ENCODE assay signal across 16 mouse cellular contexts in the genomic region with DNA sequence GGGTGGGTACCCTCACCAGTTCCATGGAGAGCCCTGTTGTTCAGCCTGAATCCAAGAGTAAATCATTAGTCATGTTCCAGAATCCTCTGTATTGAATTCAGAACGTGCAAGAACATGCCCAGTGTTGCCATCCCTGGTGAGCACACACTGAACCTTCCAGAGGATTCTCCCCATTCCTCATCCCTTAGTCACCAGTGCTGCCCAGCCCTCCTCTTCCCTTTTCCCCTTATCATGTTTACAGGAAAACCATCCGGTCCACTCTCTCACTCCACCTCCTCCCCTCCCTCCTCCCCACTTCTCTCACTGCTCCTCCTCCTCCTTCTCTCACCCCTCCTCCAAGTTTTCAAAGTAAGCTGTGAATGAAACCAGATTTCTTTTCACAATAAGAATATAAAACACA. TPM values are rescaled to one million over a fixed set of nuclear protein-coding genes. Genes with fewer than 3 reads are reported as not detected.
DNase-seq lines count a peak whose midpoint lies in the region; ATAC-seq and TF ChIP-seq lines count a peak whose summit lies in the region.
"Had no signal": no experiment of that assay in that cellular context is flagged by ENCODE, and none has a peak within 500 bp of the region (broad histone marks: within the 10 kb centered on the region; RNA-seq: fewer than 3 reads in every experiment).

No protein-coding gene starts in this region.

- H3K9ac ChIP-seq in liver, postnatal 0 days (replicated peaks): no peak overlapping the region
- H3K9ac ChIP-seq in liver, embryonic 11.5 days (ENCODE audit: low read depth, low read length): no peak overlapping the region
- H3K9ac ChIP-seq in stomach, embryonic 15.5 days: no peak overlapping the region
- H3K9ac ChIP-seq: liver, embryonic 13.5 days had no signal

- H3K4me1 ChIP-seq in liver, postnatal 0 days (ENCODE audit: insufficient read depth): peaks cover 12% of the 10 kb centered on the region
- no peaks in the 10 kb centered on the region for H3K4me1 ChIP-seq in liver, embryonic 11.5 days (replicated peaks; ENCODE audit: control insufficient read depth, insufficient read depth, low read length)
- H3K4me1 ChIP-seq in stomach, embryonic 15.5 days: no peaks in the 10 kb centered on the region
- H3K4me1 ChIP-seq: liver, embryonic 13.5 days had no signal

- no peak overlapping the region for H3K4me3 ChIP-seq in liver, postnatal 0 days (ENCODE audit: low read depth, low read length)
- H3K4me3 ChIP-seq in liver, embryonic 11.5 days (ENCODE audit: low read depth, low read length): no peak overlapping the region
- H3K4me3 ChIP-seq in stomach, embryonic 15.5 days (replicated peaks): no peak overlapping the region
- H3K4me3 ChIP-seq: liver, embryonic 13.5 days had no signal

- no peaks in the 10 kb centered on the region for H3K27me3 ChIP-seq in liver, postnatal 0 days (ENCODE audit: insufficient read depth, low read length)
- no peaks in the 10 kb centered on the region for H3K27me3 ChIP-seq in liver, embryonic 11.5 days (replicated peaks; ENCODE audit: control insufficient read depth, insufficient read depth, low read length)
- H3K27me3 ChIP-seq in stomach, embryonic 15.5 days (replicated peaks): no peaks in the 10 kb centered on the region
- H3K27me3 ChIP-seq: liver, embryonic 13.5 days had no signal

- no peak for TF ChIP-seq EP300 in liver, postnatal 0 days (IDR thresholded peaks at IDR 0.05; ENCODE audit: low read depth)

- peak; percentile 56 for ATAC-seq in liver, postnatal 0 days
- no peak for ATAC-seq in liver, embryonic 11.5 days (replicated peaks; ENCODE audit: low FRiP score)
- peak; percentile 63; the same call in 1 of the 2 replicates for ATAC-seq in stomach, embryonic 15.5 days (ENCODE audit: insufficient read depth, low FRiP score, low read depth)
- ATAC-seq: forebrain, embryonic 14.5 days; inflammation-experienced regulatory T-cells, adult 6 months had no signal

- no peaks in the 10 kb centered on the region for H3K9me3 ChIP-seq in liver, postnatal 0 days (ENCODE audit: low read length)
- H3K9me3 ChIP-seq in liver, embryonic 11.5 days (ENCODE audit: control insufficient read depth, low read length): no peaks in the 10 kb centered on the region
- no peaks in the 10 kb centered on the region for H3K9me3 ChIP-seq in stomach, embryonic 15.5 days
- H3K9me3 ChIP-seq: G1E; liver, embryonic 13.5 days had no signal

- intact Hi-C loops in heart, postnatal 36 days (cut with DNase I): no loop called here

- peak; percentile 81 for DNase-seq in heart, adult 11 months
- no peak for DNase-seq in heart, postnatal 36 days
- no peak for DNase-seq in liver, postnatal 0 days
- DNase-seq in liver, embryonic 11.5 days (ENCODE audit: low spot score): no peak
- peak; percentile 20 for DNase-seq in adipocyte (ENCODE audit: low spot score)
- no peak for DNase-seq in gastrocnemius, postnatal 4 days (ENCODE audit: low spot score in 2 of 2)
- no peak for DNase-seq in cerebellum, postnatal 4 days (ENCODE audit: low spot score in 2 of 2)
- DNase-seq: B cell, adult 2 months; cerebellum, postnatal 10 days; heart, postnatal 14 days; kidney, postnatal 14 days; liver, embryonic 13.5 days had no signal

- WGBS in liver, postnatal 0 days (ENCODE audit: insufficient replicate concordance): 13% methylated on average over 2 of the region's 2 CpGs
- WGBS in liver, embryonic 11.5 days: 13% methylated on average over 2 of the region's 2 CpGs
- 5% methylated on average over 2 of the region's 2 CpGs for WGBS in stomach, embryonic 15.5 days

- H3K36me3 ChIP-seq in liver, postnatal 0 days (replicated peaks; ENCODE audit: insufficient read depth, low read length): no peaks in the 10 kb centered on the region
- no peaks in the 10 kb centered on the region for H3K36me3 ChIP-seq in liver, embryonic 11.5 days (ENCODE audit: control insufficient read depth, insufficient read depth, low read length)
- no peaks in the 10 kb centered on the region for H3K36me3 ChIP-seq in stomach, embryonic 15.5 days
- H3K36me3 ChIP-seq: G1E; liver, embryonic 13.5 days had no signal

- no peak overlapping the region for H3K27ac ChIP-seq in liver, postnatal 0 days (ENCODE audit: low read depth)
- H3K27ac ChIP-seq in liver, embryonic 11.5 days (ENCODE audit: low read depth, low read length): no peak overlapping the region
- no peak overlapping the region for H3K27ac ChIP-seq in stomach, embryonic 15.5 days
- H3K27ac ChIP-seq: liver, embryonic 13.5 days had no signal

- no peak overlapping the region for H3K4me2 ChIP-seq in liver, postnatal 0 days (ENCODE audit: low read depth, low read length)
- H3K4me2 ChIP-seq in liver, embryonic 11.5 days: no peak overlapping the region
- no peak overlapping the region for H3K4me2 ChIP-seq in stomach, embryonic 15.5 days
- H3K4me2 ChIP-seq: liver, embryonic 13.5 days had no signal

- no peak for TF ChIP-seq CTCF in liver, postnatal 0 days (IDR thresholded peaks at IDR 0.05; ENCODE audit: low read depth)

RNA-seq across cellular contexts. Expression of a gene that starts 14.4 kb away (rescaled TPM):
- 1 to 10 TPM; 1.1 to 1.4 TPM for total RNA-seq in heart, postnatal 36 days (2021)
- 3.0 TPM in 2 replicates for polyA plus RNA-seq in liver, postnatal 0 days (2015; fragmentation: Nextera tagmentation; extraction: Ambion mirVana)
- 0.99 and 1.2 TPM in 2 replicates for polyA plus RNA-seq in liver, embryonic 11.5 days (2014; fragmentation: Nextera tagmentation; extraction: Ambion mirVana)
- polyA plus RNA-seq in stomach, embryonic 15.5 days (2015; fragmentation: Nextera tagmentation; extraction: Ambion mirVana): 5.5 and 5.6 TPM in 2 replicates
- under 1 TPM; 0.29 TPM for total RNA-seq in gastrocnemius, postnatal 4 days (2021)

Comparison
In these comparisons a context has a peak if more than half of its experiments do, and no peak if none do; other contexts are left out.
1. DNase-seq: peak in heart, adult 11 months (single experiment) and adipocyte (single experiment); none in heart, postnatal 36 days (0 of 2), liver, postnatal 0 days (single experiment), liver, embryonic 11.5 days (single experiment), gastrocnemius, postnatal 4 days (0 of 2) and cerebellum, postnatal 4 days (0 of 2).